Mouse (Mus musculus) cerebellum, postnatal 14 days (tissue): ENCODE data around the gene Atic.
A peak's percentile ranks its signal among the peaks of the same experiment; 100 is the strongest.

Experiments used
- DNase-seq, 2 experiments: peaks; one replicate each; pipeline ENCODE4 v3.0.0; 2021; ENCODE audit warnings: mixed read lengths in 2 of 2

The Atic gene

GRCm38 (mm10) chr1:71556688-71557612, at the start of gene Atic:
Gene Atic (plus strand): TSS chr1:71557150.
- peak; percentile 87 for DNase-seq

- DNase-seq: peak; percentile 13
Measured at GRCm38 (mm10) chr1:71507251-71507650, 49.7 kb upstream of the Atic start.

- DNase-seq: no peak
Measured at GRCm38 (mm10) chr1:71515041-71515440, 41.9 kb upstream of the Atic start.

GRCm38 (mm10) chr1:71528808-71529648, 27.9 kb upstream of the Atic start:
- peak; percentile 19 to 36 for DNase-seq

GRCm38 (mm10) chr1:71530779-71531178, 26.2 kb upstream of the Atic start:
- DNase-seq: no peak

GRCm38 (mm10) chr1:71531653-71532052, 25.3 kb upstream of the Atic start:
- peak; percentile 58 to 72 for DNase-seq

GRCm38 (mm10) chr1:71539641-71540040, 17.3 kb upstream of the Atic start:
- DNase-seq: peak; percentile 24 to 56

- DNase-seq: peak; percentile 92 to 93
Measured at GRCm38 (mm10) chr1:71540437-71540836, 16.5 kb upstream of the Atic start.

- DNase-seq: no peak
Measured at GRCm38 (mm10) chr1:71550626-71551195, 6.2 kb upstream of the Atic start.

- no peak for DNase-seq
Measured at GRCm38 (mm10) chr1:71560626-71561025, 3.7 kb downstream of the Atic start.

- no peak for DNase-seq
Measured at GRCm38 (mm10) chr1:71564291-71564690, 7.3 kb downstream of the Atic start.

- DNase-seq: peak in 1 of 2 experiments; percentile 13
Measured at GRCm38 (mm10) chr1:71567884-71568605, 11.1 kb downstream of the Atic start.

GRCm38 (mm10) chr1:71570116-71570515, 13.2 kb downstream of the Atic start:
- no peak for DNase-seq

GRCm38 (mm10) chr1:71575987-71576386, 19.0 kb downstream of the Atic start:
- DNase-seq: peak; percentile 81 to 88

- DNase-seq: no peak
Measured at GRCm38 (mm10) chr1:71576837-71577236, 19.9 kb downstream of the Atic start.

GRCm38 (mm10) chr1:71579526-71579925, 22.6 kb downstream of the Atic start:
- no peak for DNase-seq

- DNase-seq: no peak
Measured at GRCm38 (mm10) chr1:71580408-71580807, 23.5 kb downstream of the Atic start.

- no peak for DNase-seq
Measured at GRCm38 (mm10) chr1:71583302-71583701, 26.4 kb downstream of the Atic start.

- DNase-seq: no peak
Measured at GRCm38 (mm10) chr1:71583900-71584299, 26.9 kb downstream of the Atic start.

GRCm38 (mm10) chr1:71586658-71587057, 29.7 kb downstream of the Atic start:
- DNase-seq: no peak

- no peak for DNase-seq
Measured at GRCm38 (mm10) chr1:71590038-71590437, 33.1 kb downstream of the Atic start.

- no peak for DNase-seq
Measured at GRCm38 (mm10) chr1:71593184-71593583, 36.2 kb downstream of the Atic start.
